Mouse (Mus musculus) liver, embryonic 14.5 days (tissue): ENCODE measurements around the gene Zbtb43.

Experiments
- CTCF ChIP-seq: IDR thresholded peaks from 2 replicates; pipeline ENCODE4 v1.5.1; 2016; ENCODE audit warnings: antibody characterized with exemption, low read depth, control low read depth
- EP300 ChIP-seq: IDR thresholded peaks from 2 replicates; pipeline ENCODE4 v1.6.1; 2016; ENCODE audit warnings: antibody characterized with exemption, low read depth

- TF ChIP-seq CTCF (no peak), EP300 (no peak)
Measured at GRCm38 (mm10) chr2:33498280-33498679, 29.9 kb upstream of the Zbtb43 start.
